Mouse (Mus musculus) limb, embryonic 15.5 days (tissue): Measurements from ENCODE around the gene Acot11. TPM values are rescaled to one million over a fixed set of nuclear protein-coding genes. Genes with fewer than 3 reads are reported as not detected.
"Not testable (repeated sequence)": the region's sequence is repeated elsewhere in the genome, so short reads cannot be mapped to it uniquely, and the experiment has no call there.

Experiments
- ATAC-seq: fragments of 200-750 bp; cut with Nextera tagmentation; 2 replicates; pipeline ENCODE4 v1.8.0; 2017; ENCODE audit warnings: low read depth, moderate TSS enrichment; ENCODE audit not compliant: insufficient number of reproducible peaks, low FRiP score, low TSS enrichment
- H3K27ac ChIP-seq: fragments of 300-500 bp; sonication (generic); 2 replicates; pipeline ENCODE4 v1.5.1; 2015; ENCODE audit warnings: moderate library complexity, mild to moderate bottlenecking, inconsistent platforms
- H3K27me3 ChIP-seq: fragments of 300-500 bp; sonication (generic); 2 replicates; pipeline ENCODE4 v1.6.1; 2015; ENCODE audit warnings: inconsistent platforms
- H3K36me3 ChIP-seq: fragments of 300-500 bp; sonication (generic); 2 replicates; pipeline ENCODE4 v1.6.1; 2015; ENCODE audit warnings: inconsistent platforms
- H3K4me1 ChIP-seq: fragments of 300-500 bp; sonication (generic); 2 replicates; pipeline ENCODE4 v1.6.1; 2015; ENCODE audit warnings: inconsistent platforms
- H3K4me2 ChIP-seq: fragments of 300-500 bp; sonication (generic); 2 replicates; pipeline ENCODE4 v1.6.1; 2015; ENCODE audit warnings: mild to moderate bottlenecking, inconsistent platforms
- H3K4me3 ChIP-seq: fragments of 300-500 bp; sonication (generic); 2 replicates; pipeline ENCODE4 v1.5.1; 2015; ENCODE audit warnings: mild to moderate bottlenecking, inconsistent platforms
- H3K9ac ChIP-seq: fragments of 300-500 bp; sonication (generic); 2 replicates; pipeline ENCODE4 v1.6.1; 2015; ENCODE audit warnings: inconsistent platforms
- H3K9me3 ChIP-seq: fragments of 300-500 bp; sonication (generic); 2 replicates; pipeline ENCODE4 v1.6.1; 2016; ENCODE audit warnings: inconsistent platforms
- WGBS: fragments of 180-500 bp; shearing (Covaris S2); methylation state at CpG from one replicate; pipeline ENCODE4 v1.1.7; 2015; 5-methylcytosine and 5-hydroxymethylcytosine counted together
- polyA plus RNA-seq: library from polyadenylated mRNA; unstranded; fragments of >200 nt; fragmentation: Nextera tagmentation; extraction: Ambion mirVana; gene quantifications from 2 replicates; pipeline ENCODE4 v1.2.1, GENCODE M21; 2015

The Acot11 gene
- polyA plus RNA-seq, 1 experiment from 2014 or later, result 4.0 TPM

DNA sequence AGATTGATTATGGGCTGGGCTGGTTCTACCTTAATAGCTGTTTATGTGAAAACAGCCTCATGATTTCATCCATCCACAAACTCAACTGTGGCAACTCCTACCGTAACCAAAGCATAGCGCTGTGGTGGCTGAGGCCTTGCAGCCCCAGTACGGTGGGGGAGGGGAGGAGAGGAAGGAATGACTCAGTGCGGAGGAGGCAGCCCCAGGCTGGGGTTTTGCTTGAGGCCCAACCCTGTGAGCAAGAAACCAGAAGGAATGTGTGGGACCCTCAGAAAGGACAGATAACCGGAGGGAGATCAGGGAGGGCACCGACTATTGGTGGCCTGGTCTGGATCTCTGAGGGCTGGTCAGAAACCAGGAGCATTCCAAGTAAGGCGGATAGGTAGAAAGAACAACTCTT lies 17.0 kb downstream of the Acot11 start:
- Histone ChIP-seq H3K36me3 (no peaks in the 10 kb centered on the region), H3K4me2 (no peak overlapping the region), H3K27me3 (no peaks in the 10 kb centered on the region), H3K4me1 (peaks cover 64% of the 10 kb centered on the region), H3K9ac (no peak overlapping the region), H3K27ac (peak overlapping the region; percentile 92), H3K4me3 (no peak overlapping the region), H3K9me3 (no peaks in the 10 kb centered on the region)
- WGBS, result 36% methylated on average over 7 of the region's 7 CpGs
- peak; percentile 35; the same call in 1 of the 2 replicates for ATAC-seq

DNA sequence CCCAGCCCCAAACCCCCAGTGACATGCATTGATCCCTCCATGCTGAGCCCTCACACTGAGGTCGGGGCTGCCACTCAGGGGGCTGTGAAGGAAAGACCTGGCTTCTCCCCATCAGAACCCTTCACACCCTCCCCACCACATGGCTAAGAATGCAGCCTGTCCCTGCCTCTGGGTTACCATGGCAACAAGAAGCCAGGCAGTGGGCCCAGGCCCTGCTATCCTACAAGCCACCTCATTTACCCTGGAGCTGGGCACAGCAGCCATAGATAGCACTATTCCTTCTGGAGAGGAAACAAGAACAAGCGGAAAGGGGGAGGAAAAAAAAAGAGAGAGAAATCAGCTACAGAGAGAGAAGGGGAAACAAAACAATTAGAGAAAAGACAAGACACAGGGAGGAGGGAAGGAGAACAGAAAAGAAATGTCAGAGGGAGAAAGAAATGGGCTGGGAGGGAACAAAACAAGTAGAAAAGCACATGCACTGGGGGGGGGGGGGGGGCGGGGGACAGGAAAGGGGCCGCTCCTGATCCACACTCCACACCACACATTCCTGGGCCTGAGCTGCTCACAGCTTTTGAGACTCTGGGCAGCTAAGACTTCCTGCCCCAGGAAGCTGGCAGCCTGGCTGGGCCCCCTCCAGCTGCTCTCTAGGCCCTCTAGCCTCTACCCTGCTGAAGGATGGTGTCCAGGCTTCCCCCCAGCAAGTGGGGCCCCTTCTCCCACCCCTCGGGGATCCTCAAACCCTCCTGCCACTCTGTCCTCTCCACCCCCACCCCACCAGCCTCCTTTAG lies 18.9 kb downstream of the Acot11 start:
- 10% methylated on average over 3 of the region's 5 CpGs for WGBS
- H3K36me3 ChIP-seq, result no peaks in the 10 kb centered on the region
- no peak overlapping the region for H3K4me3 ChIP-seq
- H3K27ac ChIP-seq, result peak overlapping the region; percentile 92
- ATAC-seq, result peak; percentile 77
- no peak overlapping the region for H3K9ac ChIP-seq
- H3K4me1 ChIP-seq, result peaks cover 72% of the 10 kb centered on the region
- no peaks in the 10 kb centered on the region for H3K9me3 ChIP-seq
- H3K27me3 ChIP-seq, result no peaks in the 10 kb centered on the region
- no peak overlapping the region for H3K4me2 ChIP-seq

DNA sequence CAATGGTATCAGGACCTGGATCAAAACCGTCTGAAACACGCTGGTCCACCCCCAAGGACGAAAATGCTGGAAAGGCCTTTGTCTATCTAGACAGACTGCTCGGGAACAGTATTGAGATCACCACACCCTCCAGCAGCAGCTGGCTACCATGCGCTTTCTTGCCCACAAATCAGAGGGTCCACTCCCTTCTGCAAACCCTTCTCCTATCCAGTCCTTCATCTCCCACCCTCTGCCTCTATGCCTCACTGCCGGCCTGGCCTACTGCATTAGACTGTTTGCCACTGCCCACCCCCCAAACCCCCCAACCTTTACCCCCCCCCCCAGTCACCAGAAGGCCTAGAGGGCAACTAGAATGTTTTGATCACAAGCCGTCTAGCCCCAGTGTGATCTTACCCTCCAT lies 19.5 kb downstream of the Acot11 start:
- ATAC-seq, result no peak
- peaks cover 78% of the 10 kb centered on the region for H3K4me1 ChIP-seq
- no peak overlapping the region for H3K4me2 ChIP-seq
- H3K4me3 ChIP-seq, result no peak overlapping the region
- no peaks in the 10 kb centered on the region for H3K27me3 ChIP-seq
- no peaks in the 10 kb centered on the region for H3K36me3 ChIP-seq
- H3K27ac ChIP-seq, result peak overlapping the region; percentile 92
- H3K9me3 ChIP-seq, result no peaks in the 10 kb centered on the region
- no peak overlapping the region for H3K9ac ChIP-seq
- 54% methylated on average over 7 of the region's 7 CpGs for WGBS

DNA sequence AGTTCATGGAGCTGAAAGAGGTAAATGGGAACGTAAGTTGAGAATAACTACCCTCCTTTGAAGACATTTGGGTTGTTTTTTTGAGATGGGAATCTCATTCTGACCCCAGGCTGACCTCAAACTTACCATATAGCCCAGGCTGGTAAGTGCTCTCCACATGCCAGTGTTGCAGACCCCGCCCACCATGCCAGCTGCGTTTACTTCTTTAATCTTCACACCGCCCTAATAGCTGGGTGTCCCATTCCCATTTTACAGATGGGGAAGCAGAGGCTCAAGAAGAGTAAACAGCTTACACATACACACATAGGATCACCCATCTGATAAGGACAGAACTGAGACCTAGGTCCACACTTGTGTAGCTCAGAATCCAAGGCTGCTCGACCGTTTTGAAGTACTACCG lies 20.0 kb downstream of the Acot11 start:
- Histone ChIP-seq H3K4me3 (no peak overlapping the region), H3K4me2 (no peak overlapping the region), H3K27ac (peak overlapping the region; percentile 92), H3K4me1 (peaks cover 79% of the 10 kb centered on the region), H3K9ac (no peak overlapping the region), H3K9me3 (no peaks in the 10 kb centered on the region), H3K36me3 (no peaks in the 10 kb centered on the region), H3K27me3 (no peaks in the 10 kb centered on the region)
- ATAC-seq, result no peak
- 89% methylated on average over 7 of the region's 7 CpGs for WGBS

DNA sequence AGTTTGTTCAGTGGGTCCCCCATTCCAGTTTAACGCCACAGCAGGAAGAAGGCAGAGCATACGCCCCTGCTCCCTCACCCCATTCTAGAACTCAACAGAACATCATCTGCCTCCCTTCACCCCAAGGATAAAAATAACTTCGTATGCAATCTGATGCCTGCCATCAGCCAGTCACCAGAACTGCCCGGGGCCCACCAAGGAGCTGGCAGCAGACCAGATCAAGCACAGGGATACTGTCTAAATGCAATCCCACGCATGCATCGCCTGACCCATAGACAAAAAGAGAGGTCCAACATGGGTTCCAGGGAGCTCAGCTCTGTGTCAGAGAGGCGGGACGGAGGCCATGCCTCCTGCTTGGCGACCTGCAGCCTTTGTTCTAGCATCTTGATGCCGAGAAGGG lies 21.7 kb downstream of the Acot11 start:
- no peak overlapping the region for H3K4me2 ChIP-seq
- peaks cover 78% of the 10 kb centered on the region for H3K4me1 ChIP-seq
- H3K9ac ChIP-seq, result no peak overlapping the region
- 0 out of 2 replicates have a peak overlapping the region, but pooled peaks have one; percentile 51 for H3K27ac ChIP-seq
- ATAC-seq, result no peak
- WGBS, result 68% methylated on average over 10 of the region's 10 CpGs
- H3K4me3 ChIP-seq, result no peak overlapping the region
- no peaks in the 10 kb centered on the region for H3K36me3 ChIP-seq
- H3K27me3 ChIP-seq, result no peaks in the 10 kb centered on the region
- no peaks in the 10 kb centered on the region for H3K9me3 ChIP-seq

DNA sequence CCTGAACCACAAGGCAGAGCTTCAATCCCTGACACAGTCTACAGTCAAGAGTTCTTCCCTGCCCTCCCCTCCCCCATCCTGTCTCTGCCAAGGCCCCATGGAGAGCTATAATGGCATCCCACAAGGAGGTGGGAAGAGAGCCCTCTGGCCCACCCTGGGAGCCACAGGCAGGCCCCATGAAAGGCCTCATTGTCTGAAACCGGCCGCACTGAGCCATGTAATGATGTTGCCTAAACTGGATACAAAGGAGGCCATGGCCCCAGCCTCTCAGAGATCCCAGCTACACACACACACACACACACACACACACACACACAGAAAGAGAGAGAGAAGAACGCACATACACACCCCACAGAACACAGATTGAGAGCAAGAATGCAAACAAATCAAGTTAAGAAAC lies 24.8 kb downstream of the Acot11 start:
- H3K4me3 ChIP-seq, result no peak overlapping the region
- WGBS, result 37% methylated on average over 3 of the region's 3 CpGs

DNA sequence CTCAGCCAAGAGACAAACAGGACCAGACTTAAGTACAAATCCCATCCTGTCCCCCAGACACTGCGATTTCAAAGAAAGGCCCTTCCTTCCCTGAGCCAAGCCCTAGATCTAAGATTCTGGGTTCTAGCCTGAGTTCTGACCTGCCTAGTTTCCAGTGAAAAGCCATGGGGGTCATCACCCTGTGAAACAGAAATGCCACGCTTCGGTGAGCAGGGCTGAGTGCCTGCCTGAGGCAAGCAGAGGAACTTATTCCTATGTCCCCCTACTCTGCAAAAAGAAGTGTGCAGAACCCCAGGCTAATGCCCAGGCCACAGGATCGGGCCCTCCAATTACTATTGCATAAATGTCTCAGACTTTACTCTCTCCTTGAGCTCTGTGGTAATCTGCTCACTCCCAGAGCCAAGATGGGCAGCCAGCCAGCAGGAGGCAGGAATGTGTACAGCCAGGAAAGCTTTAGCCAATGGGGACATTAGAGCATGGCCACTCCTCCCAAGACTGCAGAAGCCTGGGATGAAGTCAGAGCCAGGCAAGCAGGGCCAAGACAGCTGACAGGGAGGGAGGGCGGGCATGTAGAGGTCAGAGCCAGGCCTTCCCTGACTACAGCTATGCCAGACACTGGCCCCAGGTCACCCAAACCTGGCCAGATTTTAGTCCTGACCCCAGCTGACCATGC lies 26.5 kb downstream of the Acot11 start:
- no peaks in the 10 kb centered on the region for H3K27me3 ChIP-seq
- no peak overlapping the region for H3K9ac ChIP-seq
- peak; percentile 92 for ATAC-seq
- 44% methylated on average over 5 of the region's 5 CpGs for WGBS
- H3K27ac ChIP-seq, result peak overlapping the region; percentile 76
- no peaks in the 10 kb centered on the region for H3K9me3 ChIP-seq
- H3K4me1 ChIP-seq, result peaks cover 47% of the 10 kb centered on the region
- H3K36me3 ChIP-seq, result no peaks in the 10 kb centered on the region
- no peak overlapping the region for H3K4me3 ChIP-seq
- no peak overlapping the region for H3K4me2 ChIP-seq

More for the DNA sequence above, 24.8 kb downstream of the Acot11 start:
- Histone ChIP-seq H3K27me3 (no peaks in the 10 kb centered on the region), H3K27ac (no peak overlapping the region), H3K4me1 (peaks cover 58% of the 10 kb centered on the region), H3K36me3 (no peaks in the 10 kb centered on the region), H3K9ac (no peak overlapping the region), H3K9me3 (no peaks in the 10 kb centered on the region), H3K4me2 (no peak overlapping the region)
- peak; percentile 26; the same call in 1 of the 2 replicates for ATAC-seq

DNA sequence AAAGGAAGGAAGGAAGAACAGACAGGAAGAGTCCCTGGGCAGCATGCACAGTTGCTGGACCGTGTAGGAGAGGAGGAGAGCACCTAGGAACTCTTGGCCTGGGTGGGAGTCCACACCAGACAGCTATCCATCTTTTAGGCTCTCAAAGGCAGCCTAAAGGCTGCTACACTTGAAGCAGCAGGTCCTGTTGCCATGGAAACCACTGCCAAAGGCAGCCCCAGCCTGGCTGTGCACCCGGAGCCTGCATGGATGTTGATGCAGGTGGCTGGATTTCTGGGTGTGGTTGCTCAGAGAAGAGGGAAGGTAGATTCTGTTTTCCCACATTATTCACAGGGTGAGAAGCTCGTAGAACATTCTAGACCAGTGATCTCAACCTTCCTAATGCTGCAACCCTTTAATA lies 27.8 kb downstream of the Acot11 start:
- Histone ChIP-seq H3K4me3 (no peak overlapping the region), H3K4me2 (no peak overlapping the region), H3K27ac (no peak overlapping the region), H3K4me1 (peaks cover 39% of the 10 kb centered on the region), H3K9me3 (no peaks in the 10 kb centered on the region), H3K27me3 (no peaks in the 10 kb centered on the region), H3K9ac (no peak overlapping the region), H3K36me3 (no peaks in the 10 kb centered on the region)
- WGBS, result 34% methylated on average over 3 of the region's 3 CpGs
- ATAC-seq, result no peak

DNA sequence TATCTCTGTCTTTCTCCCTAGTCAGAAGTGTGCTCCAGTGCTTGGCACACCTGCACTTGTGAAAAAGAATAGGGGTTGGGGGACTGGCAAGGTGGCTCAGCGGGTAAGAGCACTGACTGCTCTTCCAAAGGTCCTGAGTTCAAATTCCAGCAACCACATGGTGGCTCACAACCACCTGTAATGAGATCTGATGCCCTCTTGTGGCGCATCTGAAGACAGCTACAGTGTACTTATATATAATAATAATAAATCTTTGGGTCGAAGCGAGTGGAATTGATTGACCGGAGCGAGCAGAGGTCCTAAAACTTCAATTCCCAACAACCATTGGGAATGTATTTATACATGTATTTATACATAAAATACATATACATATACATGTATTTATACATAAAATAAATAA lies 29.0 kb downstream of the Acot11 start:
- not testable (repeated sequence) for H3K4me3 ChIP-seq, ATAC-seq, H3K27me3 ChIP-seq, H3K9ac ChIP-seq, H3K4me2 ChIP-seq, H3K9me3 ChIP-seq, H3K36me3 ChIP-seq, H3K27ac ChIP-seq
- peaks cover 33% of the 10 kb centered on the region for H3K4me1 ChIP-seq
- WGBS, result 82% methylated on average over 6 of the region's 6 CpGs

DNA sequence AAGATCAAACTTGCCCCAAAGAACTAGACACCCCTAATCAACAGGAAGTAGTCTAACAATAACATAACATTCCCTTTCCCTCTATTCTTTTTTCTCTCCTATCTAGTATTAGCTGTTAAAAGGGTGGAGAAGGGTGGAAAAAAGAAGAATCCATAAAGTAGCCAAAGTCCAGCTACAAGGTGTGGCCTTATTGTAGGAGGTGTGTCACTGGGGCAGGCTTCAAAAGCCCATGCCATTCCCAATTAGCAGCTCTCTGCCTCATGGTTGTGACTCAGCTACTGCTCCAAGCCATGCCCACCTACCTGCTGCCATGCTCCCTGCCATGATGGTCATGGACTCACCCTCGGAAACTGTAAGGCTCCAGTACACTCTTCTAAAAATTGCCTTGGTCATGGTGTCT lies 32.2 kb downstream of the Acot11 start:
- H3K9me3 ChIP-seq, result no peaks in the 10 kb centered on the region
- H3K4me2 ChIP-seq, result no peak overlapping the region
- 92% methylated on average over 1 of the region's 1 CpGs for WGBS
- no peaks in the 10 kb centered on the region for H3K36me3 ChIP-seq
- ATAC-seq, result no peak
- no peaks in the 10 kb centered on the region for H3K27me3 ChIP-seq
- H3K9ac ChIP-seq, result no peak overlapping the region
- H3K27ac ChIP-seq, result no peak overlapping the region
- peaks cover 5% of the 10 kb centered on the region; the same call in 1 of the 2 replicates for H3K4me1 ChIP-seq
- H3K4me3 ChIP-seq, result no peak overlapping the region

DNA sequence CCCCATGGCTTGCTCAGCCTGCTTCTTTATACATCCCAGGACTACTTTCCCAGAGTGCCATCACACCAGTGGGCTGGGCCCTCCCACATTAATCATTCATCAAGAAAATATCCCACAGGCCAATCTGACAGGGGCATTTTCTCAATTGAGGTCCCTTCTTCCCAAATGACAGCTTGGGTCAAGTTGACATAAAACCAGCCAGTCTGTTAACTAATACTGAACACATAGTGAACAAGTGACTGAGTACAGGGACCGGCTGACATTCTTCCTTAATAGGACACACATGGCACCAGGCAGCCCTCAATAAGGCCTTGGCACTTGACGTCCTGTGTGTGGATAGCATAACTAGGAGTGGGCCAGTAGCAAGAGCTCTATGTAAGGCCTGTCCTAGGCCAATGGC lies 35.5 kb downstream of the Acot11 start:
- no peak for ATAC-seq
- no peak overlapping the region for H3K27ac ChIP-seq
- H3K36me3 ChIP-seq, result no peaks in the 10 kb centered on the region
- no peaks in the 10 kb centered on the region for H3K27me3 ChIP-seq
- H3K4me2 ChIP-seq, result no peak overlapping the region
- no peak overlapping the region for H3K9ac ChIP-seq
- H3K4me1 ChIP-seq, result no peaks in the 10 kb centered on the region
- no peaks in the 10 kb centered on the region for H3K9me3 ChIP-seq
- H3K4me3 ChIP-seq, result no peak overlapping the region
- 34% methylated on average over 2 of the region's 2 CpGs for WGBS

DNA sequence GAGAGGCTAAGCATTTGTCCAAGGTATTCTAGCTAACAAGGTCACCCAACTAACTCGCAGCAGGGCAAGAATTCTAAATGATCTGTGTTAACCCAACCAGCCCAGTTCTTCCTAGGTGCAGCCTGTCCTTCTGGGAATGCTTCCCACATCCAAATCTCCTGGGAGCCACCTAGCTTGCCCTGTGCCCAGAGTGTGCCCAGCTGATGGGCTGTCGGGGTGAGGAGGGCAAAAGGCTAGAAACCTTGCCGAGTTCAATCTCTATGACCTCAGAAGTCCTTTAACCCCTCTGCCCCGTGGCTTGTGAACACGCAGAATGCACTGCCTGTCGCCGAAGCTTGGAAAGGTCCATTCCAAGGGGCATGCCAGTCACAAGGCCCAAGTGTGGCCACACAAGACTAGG lies 40.6 kb downstream of the Acot11 start:
- Histone ChIP-seq H3K27me3 (no peaks in the 10 kb centered on the region), H3K4me2 (no peak overlapping the region), H3K27ac (no peak overlapping the region), H3K36me3 (no peaks in the 10 kb centered on the region; the same call in 1 of the 2 replicates), H3K9me3 (no peaks in the 10 kb centered on the region), H3K4me3 (no peak overlapping the region), H3K4me1 (no peaks in the 10 kb centered on the region), H3K9ac (no peak overlapping the region)
- WGBS, result 80% methylated on average over 7 of the region's 7 CpGs
- no peak for ATAC-seq
